Mouse (Mus musculus): Measurements from ENCODE around the gene Lmntd1. TPM values are rescaled to one million over a fixed set of nuclear protein-coding genes. Genes with fewer than 3 reads are reported as not detected.

The Lmntd1 gene
- polyA plus RNA-seq, 1 experiment from 2014 or later: 0.83 TPM

DNA sequence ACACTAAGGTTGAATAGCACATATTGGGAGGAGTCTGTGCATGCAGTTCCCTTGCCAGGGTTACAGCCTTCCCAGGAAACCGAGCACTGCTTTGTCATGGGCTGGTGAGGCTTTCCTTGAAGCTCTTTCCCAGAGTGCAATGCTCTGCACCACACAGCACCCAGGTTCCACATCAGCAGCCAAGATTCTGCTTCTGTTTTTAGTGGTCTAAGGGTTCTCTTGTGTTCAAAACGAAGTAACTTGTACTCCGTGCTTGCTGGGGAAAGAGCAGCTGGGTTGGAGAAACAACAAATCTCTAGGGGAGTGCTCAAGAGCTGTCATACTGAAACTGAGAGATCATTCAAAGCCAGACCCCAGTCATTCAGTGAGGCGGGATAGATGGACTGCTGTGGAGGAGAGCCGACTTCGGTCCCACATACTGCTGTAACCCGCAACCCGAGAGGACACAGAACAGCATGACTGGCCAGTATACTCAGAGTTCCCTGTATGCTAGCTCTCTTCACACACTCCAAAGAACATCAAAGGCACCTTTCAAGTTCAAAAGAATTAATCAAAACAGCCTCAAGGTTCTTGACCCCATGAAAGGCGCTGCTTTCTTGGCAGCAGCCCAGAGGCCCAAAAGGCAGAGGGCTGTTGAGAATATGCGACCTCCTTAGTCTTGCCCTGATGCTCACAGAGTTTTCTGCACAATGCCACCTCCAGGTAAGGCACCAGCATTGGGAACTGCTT lies 35.5 kb downstream of the Lmntd1 start:
- H3K27me3 ChIP-seq: no peaks in the 10 kb centered on the region
- 26% methylated on average over 10 of the region's 10 CpGs for WGBS
- H3K36me3 ChIP-seq: no peaks in the 10 kb centered on the region
- no peaks in the 10 kb centered on the region for H3K9me3 ChIP-seq
- no peak overlapping the region for H3K4me2 ChIP-seq (replicated peaks)
- peak overlapping the region; percentile 41; the same call in 1 of the 2 replicates for H3K27ac ChIP-seq (replicated peaks)
- H3K9ac ChIP-seq (replicated peaks): no peak overlapping the region
- peaks cover 17% of the 10 kb centered on the region for H3K4me1 ChIP-seq
- H3K4me3 ChIP-seq: no peak overlapping the region
- peak; percentile 66; the same call in 1 of the 2 replicates for ATAC-seq (replicated peaks)

DNA sequence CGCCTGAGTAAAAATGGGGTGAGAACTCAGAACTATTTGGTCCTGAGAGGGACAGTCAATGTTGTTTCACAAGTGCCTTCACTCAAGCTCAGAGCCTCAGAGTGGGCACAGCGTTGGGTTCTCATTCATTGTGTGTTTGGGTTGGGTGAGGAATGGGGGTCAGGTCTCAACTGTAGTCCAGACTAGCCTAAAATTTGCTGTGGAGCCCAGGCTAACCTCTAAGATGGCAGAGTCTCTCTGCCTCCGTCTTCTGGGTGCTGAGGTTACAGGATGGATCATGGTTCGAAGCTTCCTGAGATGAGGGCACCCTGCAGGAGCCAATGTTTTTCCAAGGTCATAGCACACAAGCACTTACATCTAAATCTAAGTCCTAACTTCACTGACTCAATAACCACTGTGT lies 37.4 kb downstream of the Lmntd1 start:
- Histone ChIP-seq H3K9me3 (no peaks in the 10 kb centered on the region), H3K4me3 (no peak overlapping the region), H3K27me3 (no peaks in the 10 kb centered on the region), H3K9ac (replicated peaks) (no peak overlapping the region), H3K36me3 (no peaks in the 10 kb centered on the region), H3K27ac (replicated peaks) (no peak overlapping the region), H3K4me1 (peaks cover 18% of the 10 kb centered on the region), H3K4me2 (replicated peaks) (no peak overlapping the region)
- WGBS: 94% methylated on average over 4 of the region's 4 CpGs
- ATAC-seq (replicated peaks): no peak

DNA sequence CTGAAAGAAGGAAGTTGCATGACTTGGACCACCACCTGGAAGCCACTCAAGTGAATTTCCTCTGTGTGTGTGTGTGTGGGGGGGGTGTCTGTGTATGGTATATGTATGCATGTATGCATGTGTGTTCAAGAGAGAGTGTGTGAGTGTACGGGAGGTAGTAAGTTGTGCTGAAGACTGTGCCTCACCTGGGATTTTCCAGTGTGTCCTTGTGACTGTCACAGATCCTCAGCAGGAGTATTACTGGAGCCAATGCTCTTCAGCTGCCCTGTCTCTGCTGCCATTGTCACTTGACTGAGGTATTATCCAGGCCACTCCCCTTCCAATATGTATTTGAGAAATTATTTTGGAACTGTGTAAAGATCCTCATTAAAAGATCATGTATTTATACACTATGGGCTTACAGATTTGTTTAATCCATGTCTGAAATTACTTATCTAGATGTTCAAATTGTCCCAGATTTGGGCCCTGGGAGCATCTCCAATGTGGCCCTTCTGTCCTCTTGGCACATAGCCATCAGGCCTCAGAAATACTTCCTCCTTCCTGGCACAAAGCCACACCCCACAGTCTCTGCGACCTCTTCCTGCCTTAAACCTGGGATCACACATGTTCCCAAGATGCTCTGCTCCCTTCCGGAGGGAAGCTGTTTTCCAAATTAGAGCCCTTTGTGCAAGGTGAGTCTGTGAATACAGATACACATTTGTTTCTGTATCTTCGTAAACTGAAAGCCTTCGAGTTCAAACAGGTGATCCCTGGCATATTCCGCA lies 40.7 kb downstream of the Lmntd1 start:
- H3K9me3 ChIP-seq: no peaks in the 10 kb centered on the region
- no peak for ATAC-seq (replicated peaks)
- H3K36me3 ChIP-seq: no peaks in the 10 kb centered on the region
- no peak overlapping the region for H3K27ac ChIP-seq (replicated peaks)
- no peaks in the 10 kb centered on the region for H3K27me3 ChIP-seq
- H3K4me2 ChIP-seq (replicated peaks): no peak overlapping the region
- WGBS: 78% methylated on average over 6 of the region's 6 CpGs
- no peak overlapping the region for H3K9ac ChIP-seq (replicated peaks)
- no peak overlapping the region for H3K4me3 ChIP-seq
- H3K4me1 ChIP-seq: peaks cover 12% of the 10 kb centered on the region

DNA sequence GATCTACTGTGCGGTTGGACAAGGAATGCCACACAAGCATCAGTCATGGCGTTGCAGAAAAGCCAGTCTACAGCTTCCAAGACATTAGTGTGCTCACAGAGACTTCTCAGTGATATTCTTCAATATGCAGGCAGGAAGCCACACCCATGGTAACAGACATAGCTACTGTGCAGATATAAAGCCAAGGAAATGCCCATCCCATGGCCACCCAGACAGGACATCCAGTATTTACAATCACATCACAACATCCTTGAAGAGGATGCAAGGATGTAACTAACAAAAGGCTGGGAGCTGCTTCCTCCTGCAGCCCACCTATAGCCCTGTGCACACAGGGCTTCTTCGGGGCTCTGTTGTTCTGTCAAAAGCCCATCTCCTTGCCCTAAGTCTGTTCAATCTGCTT lies 45.4 kb downstream of the Lmntd1 start:
- H3K36me3 ChIP-seq: no peaks in the 10 kb centered on the region
- 96% methylated on average over 3 of the region's 3 CpGs for WGBS
- H3K27ac ChIP-seq (replicated peaks): no peak overlapping the region
- H3K9me3 ChIP-seq: no peaks in the 10 kb centered on the region
- no peak overlapping the region for H3K9ac ChIP-seq (replicated peaks)
- no peak overlapping the region for H3K4me2 ChIP-seq (replicated peaks)
- H3K27me3 ChIP-seq: no peaks in the 10 kb centered on the region
- peaks cover 2% of the 10 kb centered on the region; the same call in 1 of the 2 replicates for H3K4me1 ChIP-seq
- no peak for ATAC-seq (replicated peaks)
- no peak overlapping the region for H3K4me3 ChIP-seq

DNA sequence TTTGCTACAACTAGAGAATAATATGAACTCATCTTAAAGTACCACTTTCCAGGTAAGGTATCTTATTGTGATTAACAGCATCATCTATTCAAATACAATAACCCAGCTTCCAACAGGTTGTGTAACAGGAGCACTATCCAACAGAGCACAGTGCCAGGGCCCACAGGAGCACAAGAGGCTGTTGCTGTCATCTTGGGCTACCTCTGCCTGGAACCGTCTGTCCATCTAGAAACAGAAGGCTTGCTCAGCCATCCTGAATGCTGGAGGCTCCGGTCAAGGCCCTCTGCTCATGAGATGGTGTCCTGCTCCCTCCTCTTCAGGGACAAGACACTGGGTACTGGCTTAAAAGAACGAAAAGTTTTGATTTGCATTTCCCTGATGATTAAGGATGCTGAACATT lies 46.3 kb downstream of the Lmntd1 start:
- no peak overlapping the region for H3K9ac ChIP-seq (replicated peaks)
- no peak for ATAC-seq (replicated peaks)
- WGBS: 80% methylated on average over 3 of the region's 3 CpGs
- no peaks in the 10 kb centered on the region for H3K27me3 ChIP-seq
- no peak overlapping the region for H3K4me2 ChIP-seq (replicated peaks)
- no peak overlapping the region for H3K4me3 ChIP-seq
- no peaks in the 10 kb centered on the region for H3K4me1 ChIP-seq
- no peaks in the 10 kb centered on the region for H3K9me3 ChIP-seq
- no peak overlapping the region for H3K27ac ChIP-seq (replicated peaks)
- H3K36me3 ChIP-seq: no peaks in the 10 kb centered on the region

DNA sequence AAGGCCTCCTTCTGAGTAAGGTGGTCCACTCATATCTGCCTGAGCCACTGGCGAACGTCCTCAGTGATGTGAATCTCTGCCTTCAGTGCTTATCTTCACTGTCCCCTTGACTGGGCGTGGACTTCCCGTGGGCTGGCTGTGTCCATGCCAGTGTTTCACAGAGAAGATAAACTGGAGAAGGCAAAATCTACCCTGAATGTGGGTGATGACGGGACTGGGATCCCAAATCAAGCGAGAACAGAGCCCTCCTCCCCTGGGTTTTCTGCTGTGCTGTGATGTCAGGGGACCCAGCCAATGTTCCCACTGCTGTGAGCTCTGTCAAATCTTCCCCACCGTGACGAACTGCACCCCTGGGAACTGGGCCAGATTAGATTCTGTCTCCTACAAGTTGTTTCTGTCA lies 46.8 kb downstream of the Lmntd1 start:
- WGBS: 74% methylated on average over 8 of the region's 8 CpGs

DNA sequence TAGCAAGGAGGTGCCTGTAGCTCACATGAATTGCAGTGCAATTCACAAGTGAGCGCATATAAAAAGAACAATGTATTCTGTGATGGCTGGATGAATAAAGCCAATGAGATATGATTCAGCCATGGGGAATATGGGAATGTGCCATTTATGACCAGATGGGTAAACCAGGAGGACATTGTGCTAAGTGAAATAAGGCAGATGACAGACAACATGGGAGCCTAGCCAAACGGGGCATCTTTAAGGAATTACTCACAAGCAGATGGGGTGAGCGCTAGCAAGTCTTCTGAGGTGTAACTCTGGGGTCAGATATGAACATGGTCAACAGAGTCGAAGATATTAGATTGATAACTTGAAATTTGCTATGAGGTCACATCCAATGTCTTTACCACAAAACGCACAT lies 48.5 kb downstream of the Lmntd1 start:
- Histone ChIP-seq H3K4me2 (replicated peaks) (no peak overlapping the region), H3K27me3 (no peaks in the 10 kb centered on the region), H3K9me3 (no peaks in the 10 kb centered on the region), H3K4me3 (no peak overlapping the region), H3K36me3 (no peaks in the 10 kb centered on the region), H3K27ac (replicated peaks) (no peak overlapping the region), H3K9ac (replicated peaks) (no peak overlapping the region), H3K4me1 (no peaks in the 10 kb centered on the region)
- 86% methylated on average over 5 of the region's 5 CpGs for WGBS
- ATAC-seq (replicated peaks): no peak

More for the DNA sequence above, 46.8 kb downstream of the Lmntd1 start:
- Histone ChIP-seq H3K27me3 (no peaks in the 10 kb centered on the region), H3K4me3 (no peak overlapping the region), H3K4me2 (replicated peaks) (no peak overlapping the region), H3K9me3 (no peaks in the 10 kb centered on the region), H3K27ac (replicated peaks) (no peak overlapping the region), H3K36me3 (no peaks in the 10 kb centered on the region), H3K9ac (replicated peaks) (no peak overlapping the region), H3K4me1 (no peaks in the 10 kb centered on the region)
- ATAC-seq (replicated peaks): no peak

DNA sequence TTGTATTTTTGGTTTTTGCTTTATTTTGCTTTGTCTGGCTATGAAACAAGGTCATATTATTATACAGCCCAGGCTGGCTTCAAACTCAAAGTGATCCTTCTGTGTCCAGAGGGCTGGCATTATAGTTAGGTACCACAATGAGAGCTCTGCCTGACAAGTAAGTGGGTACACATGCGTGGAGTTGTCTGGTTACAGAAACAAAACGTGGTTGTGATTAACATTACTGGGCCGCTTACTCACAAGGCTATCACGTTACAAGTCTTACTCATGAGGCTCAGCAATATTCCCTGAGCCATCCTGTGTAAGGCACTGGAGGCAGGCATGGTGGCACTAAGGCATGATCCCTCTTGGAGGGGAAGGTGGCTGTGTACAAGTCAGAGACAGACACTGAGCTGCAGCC lies 49.4 kb downstream of the Lmntd1 start:
- H3K4me3 ChIP-seq: no peak overlapping the region
- no peaks in the 10 kb centered on the region for H3K9me3 ChIP-seq
- H3K36me3 ChIP-seq: no peaks in the 10 kb centered on the region
- H3K9ac ChIP-seq (replicated peaks): no peak overlapping the region
- no peak overlapping the region for H3K4me2 ChIP-seq (replicated peaks)
- H3K4me1 ChIP-seq: no peaks in the 10 kb centered on the region
- WGBS: 76% methylated on average over 4 of the region's 4 CpGs
- no peak overlapping the region for H3K27ac ChIP-seq (replicated peaks)
- H3K27me3 ChIP-seq: no peaks in the 10 kb centered on the region
- ATAC-seq (replicated peaks): no peak

DNA sequence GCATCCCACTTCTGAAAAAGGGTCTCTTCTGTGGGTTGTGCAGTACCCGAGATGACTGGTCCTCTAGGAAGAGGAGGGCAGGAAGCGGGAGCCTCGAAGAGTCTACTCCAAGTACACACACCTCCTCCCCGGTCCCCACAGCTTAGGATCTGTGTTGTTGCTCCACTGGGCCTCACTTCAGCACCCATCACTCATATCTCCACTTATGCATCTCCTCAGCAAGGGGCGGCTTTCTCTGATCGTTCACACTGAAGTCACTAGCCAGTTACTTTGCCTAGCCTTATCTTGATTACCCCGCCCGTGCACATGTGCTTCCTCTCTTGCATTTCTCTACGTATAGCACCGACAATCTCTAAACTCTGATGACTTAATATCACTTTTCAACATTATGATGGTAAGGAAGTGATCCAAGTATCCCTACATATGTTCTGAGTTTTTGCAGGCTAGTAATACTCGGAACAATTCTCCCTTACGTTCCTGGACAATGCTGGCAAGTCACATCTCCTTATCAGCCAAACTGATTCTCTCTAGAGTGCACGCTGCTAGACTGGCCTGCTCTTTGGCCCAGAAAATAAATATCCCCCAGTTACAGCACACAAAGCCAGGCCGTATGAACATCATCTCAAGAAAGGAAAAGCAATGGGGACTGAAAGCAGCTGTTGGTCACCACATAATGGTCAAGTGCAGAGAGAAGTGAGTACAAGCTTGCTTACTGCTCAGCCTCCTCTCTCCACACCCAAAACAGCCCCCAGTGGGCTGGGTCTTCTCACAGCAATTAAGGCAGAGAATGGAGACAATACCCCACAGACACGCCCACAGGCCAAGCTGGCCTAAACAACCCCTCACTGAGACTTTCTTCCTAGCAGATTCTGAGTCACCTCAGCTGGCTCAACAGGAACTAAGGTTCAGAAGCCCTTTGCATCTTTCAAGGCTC lies 56.8 kb downstream of the Lmntd1 start:
- no peaks in the 10 kb centered on the region for H3K4me1 ChIP-seq
- no peak overlapping the region for H3K4me2 ChIP-seq (replicated peaks)
- 85% methylated on average over 15 of the region's 15 CpGs for WGBS
- H3K27ac ChIP-seq (replicated peaks): no peak overlapping the region
- H3K9me3 ChIP-seq: no peaks in the 10 kb centered on the region
- no peak overlapping the region for H3K4me3 ChIP-seq
- H3K9ac ChIP-seq (replicated peaks): no peak overlapping the region
- no peaks in the 10 kb centered on the region for H3K36me3 ChIP-seq
- no peak for ATAC-seq (replicated peaks)
- H3K27me3 ChIP-seq: no peaks in the 10 kb centered on the region

DNA sequence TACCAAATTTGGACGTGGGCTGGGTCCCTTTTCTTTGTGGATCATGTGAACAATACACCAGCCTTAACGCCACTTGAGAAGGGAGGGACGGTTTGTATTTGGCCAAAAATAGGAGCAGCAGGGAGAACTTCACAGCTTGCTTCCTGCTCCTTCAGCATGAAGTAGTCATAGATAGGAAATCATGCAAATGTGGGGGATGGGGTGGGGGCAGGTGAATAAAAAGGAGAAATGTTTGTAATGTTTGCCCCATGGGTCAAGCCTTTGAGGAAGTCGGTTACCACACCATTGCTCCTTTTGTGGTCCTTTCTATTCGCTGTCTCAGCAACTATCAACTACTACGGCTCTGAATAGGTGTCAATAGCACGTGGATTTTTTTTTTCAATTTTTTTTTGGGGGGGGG lies 60.9 kb downstream of the Lmntd1 start:
- WGBS: 62% methylated on average over 7 of the region's 7 CpGs

DNA sequence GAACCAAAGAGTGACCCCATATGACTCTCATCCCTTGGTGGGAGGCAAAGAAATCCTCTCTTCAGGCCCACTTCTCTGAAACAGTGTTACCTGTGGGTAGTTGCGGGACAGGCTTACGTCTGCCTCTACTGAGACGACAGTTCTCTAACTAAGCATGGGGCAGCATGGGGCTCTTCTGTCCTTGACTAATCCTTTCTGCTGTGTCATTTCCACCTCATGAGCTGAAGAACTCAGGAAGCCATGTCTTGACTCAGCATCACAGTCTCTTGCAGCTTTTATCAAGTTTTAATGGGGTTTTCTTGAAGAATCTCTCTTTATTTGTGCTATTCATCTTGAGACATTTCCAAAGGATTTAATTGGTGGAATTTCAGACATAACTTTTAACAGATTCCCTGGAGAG lies 61.3 kb downstream of the Lmntd1 start:
- WGBS: 90% methylated on average over 3 of the region's 3 CpGs
- no peaks in the 10 kb centered on the region for H3K36me3 ChIP-seq
- no peak overlapping the region for H3K4me3 ChIP-seq
- H3K27ac ChIP-seq (replicated peaks): no peak overlapping the region
- ATAC-seq (replicated peaks): no peak
- no peak overlapping the region for H3K9ac ChIP-seq (replicated peaks)
- H3K4me1 ChIP-seq: no peaks in the 10 kb centered on the region
- H3K4me2 ChIP-seq (replicated peaks): no peak overlapping the region
- no peaks in the 10 kb centered on the region for H3K27me3 ChIP-seq
- H3K9me3 ChIP-seq: no peaks in the 10 kb centered on the region

More for the DNA sequence above, 60.9 kb downstream of the Lmntd1 start:
- Histone ChIP-seq H3K27me3 (no peaks in the 10 kb centered on the region), H3K4me3 (no peak overlapping the region), H3K4me1 (no peaks in the 10 kb centered on the region), H3K27ac (replicated peaks) (no peak overlapping the region), H3K9ac (replicated peaks) (no peak overlapping the region), H3K9me3 (no peaks in the 10 kb centered on the region), H3K36me3 (no peaks in the 10 kb centered on the region), H3K4me2 (replicated peaks) (no peak overlapping the region)
- no peak for ATAC-seq (replicated peaks)

DNA sequence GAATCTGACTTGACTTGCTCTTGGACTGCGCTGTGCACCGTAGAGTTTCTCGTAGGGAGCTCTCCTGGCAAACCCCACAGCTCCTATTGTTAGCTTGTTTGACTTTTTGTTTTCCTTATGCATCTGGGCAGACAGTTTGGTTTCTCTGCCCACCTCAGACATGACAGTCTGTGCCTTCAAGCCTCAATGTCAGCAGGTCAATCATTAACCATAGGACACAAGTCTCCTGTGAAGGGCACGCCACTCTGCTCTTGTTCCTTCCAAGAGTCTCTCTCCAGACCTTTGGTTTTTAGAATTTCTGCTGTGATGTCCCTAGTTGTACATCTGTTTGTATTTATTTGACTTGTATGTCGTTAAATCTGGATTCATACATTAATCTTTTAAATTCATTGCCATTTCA lies 63.1 kb downstream of the Lmntd1 start:
- no peak overlapping the region for H3K9ac ChIP-seq (replicated peaks)
- H3K27ac ChIP-seq (replicated peaks): no peak overlapping the region
- no peak overlapping the region for H3K4me2 ChIP-seq (replicated peaks)
- H3K27me3 ChIP-seq: no peaks in the 10 kb centered on the region
- 91% methylated on average over 5 of the region's 5 CpGs for WGBS
- H3K4me1 ChIP-seq: no peaks in the 10 kb centered on the region
- H3K36me3 ChIP-seq: no peaks in the 10 kb centered on the region
- no peak for ATAC-seq (replicated peaks)
- H3K9me3 ChIP-seq: no peaks in the 10 kb centered on the region
- H3K4me3 ChIP-seq: no peak overlapping the region
